Mouse (Mus musculus) frontal cortex, adult (tissue): ENCODE data around the gene Dcst1.

Experiments used
- ATAC-seq: cut with Nextera tagmentation; 2 replicates; pipeline ENCODE4 v1.9.2; 2017; ENCODE audit warnings: mild to moderate bottlenecking, moderate library complexity, mixed read lengths; ENCODE audit not compliant: low TSS enrichment

Gene Dcst1

GRCm38 (mm10) chr3:89388901-89389740, 24.1 kb upstream of the Dcst1 start:
- ATAC-seq = peak; percentile 56

DNA sequence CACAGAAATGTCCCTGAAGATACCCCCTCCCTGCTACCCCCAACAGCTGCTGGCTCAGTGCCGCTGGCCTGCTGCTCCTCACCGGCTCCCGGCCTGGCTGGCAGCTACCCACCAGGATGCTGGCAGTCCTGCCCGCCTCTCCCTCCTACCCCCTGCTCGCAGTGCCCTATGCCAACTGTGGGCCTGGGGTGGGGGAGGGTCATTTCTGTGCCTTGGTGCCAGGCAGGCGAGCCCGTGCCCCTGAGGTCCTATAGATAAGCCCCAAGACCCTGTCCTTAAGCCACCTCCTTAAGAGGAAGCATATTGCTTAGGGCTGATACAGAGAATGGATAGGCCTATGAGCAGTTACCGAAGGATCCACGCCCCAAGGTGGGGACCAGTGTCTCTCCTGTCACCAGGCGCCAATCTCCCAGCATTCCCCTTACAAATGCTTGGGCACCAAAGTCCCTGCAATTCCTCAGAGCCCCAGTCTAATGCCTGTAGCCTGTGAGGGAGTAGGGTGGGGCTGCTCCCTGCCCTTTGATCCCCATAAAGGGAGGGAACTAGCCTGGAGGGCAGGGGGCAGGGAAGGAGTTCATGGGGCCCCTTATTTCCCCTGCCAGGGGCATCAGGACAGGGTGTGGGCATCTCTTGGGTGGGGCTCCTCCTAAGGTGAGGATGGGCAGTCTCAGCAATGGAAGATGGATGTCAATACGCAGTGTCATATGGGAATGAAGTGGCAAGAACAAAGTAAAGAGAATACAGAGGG, 23.3 kb upstream of the Dcst1 start:
- ATAC-seq = no peak

DNA sequence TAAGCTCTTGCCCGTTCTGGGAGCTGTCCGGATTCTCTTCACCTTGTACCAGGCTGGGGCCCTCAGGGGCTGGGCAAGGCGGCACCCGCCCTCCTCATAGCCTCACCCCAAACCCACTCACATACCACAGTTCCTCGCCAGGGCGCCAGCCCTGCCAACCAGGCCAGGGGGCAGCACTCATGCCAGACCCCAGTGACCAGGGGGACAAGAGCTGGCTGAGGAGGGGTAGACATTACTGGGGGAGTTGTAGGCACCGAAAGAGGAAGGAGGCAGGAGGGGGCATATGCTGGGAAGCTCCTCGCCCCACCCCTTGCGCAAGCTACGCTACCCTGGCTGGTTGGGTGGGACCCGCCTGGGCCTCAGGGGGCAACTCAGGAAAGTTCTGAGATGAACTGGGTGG, 22.6 kb upstream of the Dcst1 start:
- no peak for ATAC-seq

GRCm38 (mm10) chr3:89386438-89387420, 21.7 kb upstream of the Dcst1 start:
- ATAC-seq = no peak

GRCm38 (mm10) chr3:89385451-89385850, 20.4 kb upstream of the Dcst1 start:
- no peak for ATAC-seq

GRCm38 (mm10) chr3:89384331-89385076, 19.5 kb upstream of the Dcst1 start:
- ATAC-seq = no peak

GRCm38 (mm10) chr3:89383651-89384255, 18.7 kb upstream of the Dcst1 start:
- ATAC-seq = no peak

- no peak for ATAC-seq
Measured at GRCm38 (mm10) chr3:89382950-89383349, 17.9 kb upstream of the Dcst1 start.

GRCm38 (mm10) chr3:89382033-89382882, 17.2 kb upstream of the Dcst1 start:
- ATAC-seq = no peak

DNA sequence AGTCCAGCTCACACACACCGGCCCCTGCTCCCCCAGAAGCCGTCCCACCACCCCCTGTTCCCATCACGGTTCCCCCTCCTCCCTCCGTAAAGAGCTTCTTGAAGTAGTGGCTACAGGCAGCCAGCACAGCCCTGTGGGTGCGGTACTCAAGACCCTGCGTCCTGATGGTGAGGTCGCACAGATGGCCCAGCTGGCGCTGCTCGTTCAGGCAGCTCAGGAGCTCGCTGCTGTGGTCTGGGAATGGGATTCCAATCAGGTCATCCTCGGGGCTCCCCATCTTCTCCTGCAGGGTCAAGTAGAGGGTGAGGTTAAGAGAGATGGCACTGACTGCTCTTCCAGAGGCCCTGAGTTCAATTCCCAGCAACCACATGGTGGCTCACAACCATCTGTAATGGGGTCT, 16.2 kb upstream of the Dcst1 start:
- no peak for ATAC-seq

- no peak for ATAC-seq
Measured at GRCm38 (mm10) chr3:89380711-89381110, 15.7 kb upstream of the Dcst1 start.

DNA sequence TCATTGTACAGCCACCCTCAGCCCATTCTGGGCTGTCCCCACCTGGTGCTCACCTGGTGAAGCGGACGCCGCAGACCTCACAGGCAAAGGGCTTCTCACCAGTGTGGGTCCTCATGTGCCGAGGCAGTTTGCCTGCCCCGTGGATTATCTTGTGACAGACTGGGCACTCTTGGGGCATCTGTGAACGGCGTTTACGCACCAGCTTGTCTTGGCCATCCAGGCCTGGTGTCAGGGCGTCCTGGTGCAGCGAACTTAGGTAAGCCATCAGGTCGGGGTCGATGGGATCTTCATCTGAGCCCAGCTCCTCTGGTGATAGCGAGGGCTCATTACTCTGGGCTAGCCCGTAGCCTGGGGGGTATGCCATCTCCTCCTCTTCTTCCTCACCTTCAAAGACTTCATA, 15.2 kb upstream of the Dcst1 start:
- no peak for ATAC-seq

GRCm38 (mm10) chr3:89379388-89380131, 14.5 kb upstream of the Dcst1 start:
- no peak for ATAC-seq

DNA sequence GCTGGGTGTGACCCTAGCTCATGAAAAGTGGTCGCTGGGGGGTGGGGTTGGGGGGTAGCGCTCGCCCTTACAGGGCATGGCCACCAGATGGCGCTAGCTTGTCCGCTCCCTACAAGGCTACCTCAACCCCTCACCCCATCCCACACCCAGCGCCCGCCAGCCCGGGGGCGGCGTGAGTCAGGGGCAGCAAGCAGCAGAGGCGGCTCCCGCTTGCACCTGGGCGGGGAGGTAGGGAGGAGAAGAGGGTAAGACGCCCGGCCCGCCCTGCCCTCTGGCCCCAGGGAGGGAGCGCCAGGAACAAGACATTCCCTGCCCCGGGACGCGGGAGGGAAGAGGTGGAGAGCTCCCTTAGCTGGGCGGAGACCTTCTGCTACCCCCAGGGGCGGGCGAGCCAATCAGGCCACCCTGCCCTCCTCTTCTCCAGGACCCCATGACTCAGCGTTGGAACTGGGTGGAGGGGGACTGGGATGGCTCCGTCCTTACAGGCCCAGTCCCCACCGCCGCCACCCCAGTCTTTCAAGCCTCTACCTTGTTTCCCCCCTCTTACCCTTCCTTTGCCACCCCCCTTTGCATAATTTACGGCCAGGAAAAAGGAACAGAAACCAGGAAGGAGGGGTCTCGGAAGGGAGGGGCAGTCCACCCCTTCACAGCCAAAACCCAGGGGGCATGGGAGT, 13.5 kb upstream of the Dcst1 start:
- peak; percentile 80 for ATAC-seq

- no peak for ATAC-seq
Measured at GRCm38 (mm10) chr3:89377831-89378230, 12.8 kb upstream of the Dcst1 start.

DNA sequence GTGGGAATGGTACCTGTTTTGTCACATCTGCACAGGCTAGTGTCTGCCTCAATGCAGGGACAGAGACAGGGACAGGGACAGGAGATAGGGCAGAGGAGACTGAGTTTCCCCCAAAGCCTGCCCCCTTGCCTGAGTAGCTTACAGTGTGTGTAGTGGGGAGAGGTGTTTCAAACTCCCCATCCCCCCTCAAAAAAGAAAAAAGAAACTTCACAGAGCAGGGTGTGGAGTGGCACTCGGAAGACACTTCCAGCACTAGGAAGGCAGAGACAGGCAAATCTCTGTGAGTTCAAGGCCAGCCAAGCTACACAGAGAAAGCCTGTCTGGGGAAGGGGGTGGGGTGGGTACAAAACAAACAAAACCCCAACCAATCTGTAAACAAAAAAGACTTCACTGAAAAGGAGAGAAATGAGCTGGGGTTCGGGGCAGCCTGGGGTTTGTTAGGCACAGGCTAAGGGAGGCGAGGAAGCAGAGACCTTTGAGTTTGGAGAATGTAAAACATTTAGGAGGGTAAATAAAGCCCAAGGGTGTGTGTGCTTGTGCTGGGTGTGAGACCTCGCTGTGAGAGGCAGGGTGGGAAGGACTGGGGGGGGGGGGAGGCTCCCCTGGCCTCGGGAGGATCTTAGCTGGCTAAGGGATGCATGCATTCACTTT, 8.7 kb upstream of the Dcst1 start:
- no peak for ATAC-seq

DNA sequence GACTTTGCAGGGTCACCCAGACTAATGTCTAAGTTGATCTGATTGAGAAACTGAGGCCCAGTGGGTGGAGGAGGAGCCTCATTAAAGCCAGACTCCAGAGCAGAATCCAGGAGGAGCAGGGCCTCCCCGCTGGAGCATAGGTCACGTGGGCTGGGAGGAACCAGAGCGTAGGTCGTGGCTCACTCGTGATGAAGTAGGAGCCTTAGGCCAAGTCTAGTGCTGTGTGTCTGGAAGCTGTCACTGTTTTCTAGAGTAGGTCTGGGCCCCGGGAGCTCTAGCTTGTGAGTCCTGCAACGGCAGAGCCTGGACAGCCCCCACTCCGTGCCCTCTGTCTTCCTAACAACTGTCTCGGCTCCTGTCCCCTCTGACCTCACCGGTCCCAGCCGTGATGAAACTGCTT, 2.3 kb upstream of the Dcst1 start:
- ATAC-seq = no peak
